Mouse (Mus musculus): ENCODE measurements around the gene Cnot2. TPM values are rescaled to one million over a fixed set of nuclear protein-coding genes. Genes with fewer than 3 reads are reported as not detected.
"Not testable (repeated sequence)": the region's sequence is repeated elsewhere in the genome, so short reads cannot be mapped to it uniquely, and the experiment has no call there.

Cnot2 gene
- 77.5 and 82.5 TPM in 2 replicates for polyA plus RNA-seq (2016; fragmentation: Nextera tagmentation; extraction: Ambion mirVana)

- DNase-seq (ENCODE audit: low spot score) = peak; percentile 94
- WGBS = 2% methylated on average over 47 of the region's 47 CpGs
- no peaks in the 10 kb centered on the region for H3K27me3 ChIP-seq (ENCODE audit: insufficient read depth, poor library complexity, severe bottlenecking)
- peaks cover 8% of the 10 kb centered on the region; the same call in 1 of the 2 replicates for H3K4me1 ChIP-seq
- H3K27ac ChIP-seq = peak within 1 kb of the TSS; percentile 100
- no peaks in the 10 kb centered on the region for H3K9me3 ChIP-seq
- H3K36me3 ChIP-seq = peaks cover 12% of the 10 kb centered on the region
- H3K4me3 ChIP-seq = peak within 1 kb of the TSS; percentile 91
These were observed at the start of gene Cnot2 for GRCm38 (mm10) chr10:116581369-116581718. Gene Cnot2 (minus strand): TSS chr10:116581511.

DNA sequence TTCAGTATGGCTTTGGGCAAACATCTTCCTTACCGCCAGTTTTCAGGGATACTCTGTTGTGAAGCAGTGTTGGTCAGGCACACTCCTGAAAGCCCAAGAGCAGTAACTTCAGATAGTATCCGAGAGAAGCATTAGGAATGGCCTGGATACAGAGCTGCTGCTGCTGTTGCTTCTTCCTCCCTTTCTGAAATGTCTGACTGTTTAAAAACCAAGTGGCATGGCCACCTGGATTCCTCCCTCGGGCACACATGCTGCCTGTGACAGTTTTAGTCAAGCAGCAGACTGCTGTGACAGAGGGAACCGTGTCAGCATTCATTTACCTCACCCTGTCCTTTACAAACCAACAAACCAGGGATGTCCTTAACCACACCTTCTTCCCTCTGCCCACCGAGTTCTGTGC, 47.6 kb upstream of the Cnot2 start:
- no peak overlapping the region for H3K27ac ChIP-seq
- DNase-seq (ENCODE audit: low spot score) = no peak
- H3K9me3 ChIP-seq = no peaks in the 10 kb centered on the region
- no peaks in the 10 kb centered on the region for H3K27me3 ChIP-seq (ENCODE audit: insufficient read depth, poor library complexity, severe bottlenecking)
- no peaks in the 10 kb centered on the region for H3K4me1 ChIP-seq
- 78% methylated on average over 5 of the region's 5 CpGs for WGBS
- no peaks in the 10 kb centered on the region for H3K36me3 ChIP-seq
- no peak overlapping the region for H3K4me3 ChIP-seq

DNA sequence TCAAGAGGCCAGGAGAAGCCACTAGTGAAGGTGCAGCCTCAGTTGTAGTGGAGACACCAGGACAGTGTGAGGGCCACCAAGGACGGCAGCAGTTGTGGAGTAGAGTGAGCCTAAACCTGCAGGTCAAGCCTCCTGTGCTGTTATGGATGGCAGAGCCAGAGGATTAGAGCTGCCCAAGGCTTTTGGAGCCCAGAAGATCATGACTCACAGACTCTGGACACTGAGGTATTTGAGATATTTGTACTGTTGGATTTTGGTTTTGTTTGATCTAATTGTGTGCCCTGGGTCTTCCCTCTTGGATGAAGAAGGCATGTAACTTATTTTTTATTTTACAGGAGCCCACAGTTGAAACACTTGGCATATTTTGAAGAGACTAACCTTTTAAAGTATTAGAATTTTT, 44.7 kb upstream of the Cnot2 start:
- H3K4me1 ChIP-seq = no peaks in the 10 kb centered on the region
- peaks cover 3% of the 10 kb centered on the region; the same call in 1 of the 2 replicates for H3K36me3 ChIP-seq
- WGBS = 79% methylated on average over 1 of the region's 1 CpGs
- H3K9me3 ChIP-seq = 0 out of 2 replicates have a peak, but pooled peaks cover 3% of the 10 kb centered on the region
- H3K4me3 ChIP-seq = no peak overlapping the region
- no peak overlapping the region for H3K27ac ChIP-seq
- no peak for DNase-seq (ENCODE audit: low spot score)
- no peaks in the 10 kb centered on the region for H3K27me3 ChIP-seq (ENCODE audit: insufficient read depth, poor library complexity, severe bottlenecking)

DNA sequence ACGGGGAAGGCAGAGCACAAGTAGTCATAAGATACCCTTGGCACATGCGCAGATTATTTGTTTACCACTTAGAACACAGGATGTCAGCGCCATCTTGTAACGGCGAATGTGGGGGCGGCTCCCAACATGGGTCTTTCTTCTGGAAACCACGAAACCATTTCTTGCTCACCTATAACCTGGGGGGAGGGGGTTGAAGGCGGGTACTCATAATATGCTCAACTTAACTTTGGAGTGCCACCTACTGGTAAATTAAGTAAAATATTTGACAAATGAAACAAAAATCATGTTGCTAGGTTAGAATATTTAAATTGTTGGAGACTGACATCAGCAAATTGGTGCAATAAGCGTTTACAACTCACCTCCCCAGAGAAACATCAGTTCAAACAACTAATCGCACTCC, 31.9 kb upstream of the Cnot2 start:
- H3K27ac ChIP-seq; H3K36me3 ChIP-seq; H3K27me3 ChIP-seq (ENCODE audit: insufficient read depth, poor library complexity, severe bottlenecking); H3K9me3 ChIP-seq; H3K4me1 ChIP-seq; H3K4me3 ChIP-seq; DNase-seq (ENCODE audit: low spot score): not testable (repeated sequence)
- WGBS = 92% methylated on average over 9 of the region's 10 CpGs

- H3K4me3 ChIP-seq = no peak overlapping the region
- no peaks in the 10 kb centered on the region for H3K27me3 ChIP-seq (ENCODE audit: insufficient read depth, poor library complexity, severe bottlenecking)
- H3K4me1 ChIP-seq = no peaks in the 10 kb centered on the region
- H3K27ac ChIP-seq = no peak overlapping the region
- DNase-seq (ENCODE audit: low spot score) = no peak
- 92% methylated on average over 4 of the region's 4 CpGs for WGBS
- no peaks in the 10 kb centered on the region for H3K9me3 ChIP-seq
- H3K36me3 ChIP-seq = no peaks in the 10 kb centered on the region
These were observed 23.5 kb upstream of the Cnot2 start for GRCm38 (mm10) chr10:116604905-116605162.

GRCm38 (mm10) chr10:116604081-116604904, 23.0 kb upstream of the Cnot2 start:
- no peak overlapping the region for H3K4me3 ChIP-seq
- no peaks in the 10 kb centered on the region for H3K4me1 ChIP-seq
- H3K27me3 ChIP-seq (ENCODE audit: insufficient read depth, poor library complexity, severe bottlenecking) = no peaks in the 10 kb centered on the region
- no peak for DNase-seq (ENCODE audit: low spot score)
- H3K36me3 ChIP-seq = no peaks in the 10 kb centered on the region
- H3K27ac ChIP-seq = no peak overlapping the region
- H3K9me3 ChIP-seq = no peaks in the 10 kb centered on the region
- 79% methylated on average over 6 of the region's 6 CpGs for WGBS

DNA sequence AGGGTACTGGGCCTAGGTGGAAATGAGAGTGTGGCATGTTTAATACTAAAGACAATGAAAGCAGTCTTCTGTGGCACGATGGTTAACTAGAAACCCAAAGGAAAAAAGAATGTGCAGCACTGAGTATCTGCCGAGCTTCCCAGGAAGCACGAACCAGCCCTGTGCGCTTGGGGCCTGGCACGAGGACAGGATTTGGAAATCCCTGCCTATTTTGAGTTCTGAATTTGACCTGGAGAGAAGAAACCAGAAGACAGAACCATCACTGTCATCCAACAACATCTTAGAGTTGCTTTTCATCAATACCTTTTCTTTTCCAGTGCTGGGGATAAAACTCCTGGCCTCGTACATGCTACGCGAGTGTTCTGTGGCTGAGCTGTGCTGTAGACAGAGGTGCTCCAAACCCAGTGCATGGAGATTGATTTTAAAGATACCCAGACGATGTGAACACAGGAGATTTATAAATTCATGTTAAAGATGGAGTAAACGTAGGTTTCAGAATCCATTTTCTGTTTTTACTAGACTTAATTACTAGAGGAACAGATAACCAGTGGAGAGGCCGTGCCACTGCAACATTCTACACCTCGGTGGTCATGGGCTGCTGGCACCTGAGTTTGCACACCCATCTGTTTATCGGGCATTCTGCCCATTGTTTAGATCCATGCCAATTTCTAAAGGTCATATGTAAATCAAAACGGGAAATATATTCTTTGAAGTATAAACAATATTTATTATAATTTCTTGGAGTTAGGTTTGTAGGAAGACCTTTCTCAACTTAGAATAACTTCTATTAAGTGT, 17.9 kb upstream of the Cnot2 start:
- Histone ChIP-seq H3K4me1 (no peaks in the 10 kb centered on the region), H3K4me3 (no peak overlapping the region), H3K9me3 (no peaks in the 10 kb centered on the region), H3K27me3 (ENCODE audit: insufficient read depth, poor library complexity, severe bottlenecking) (no peaks in the 10 kb centered on the region), H3K27ac (no peak overlapping the region), H3K36me3 (no peaks in the 10 kb centered on the region)
- WGBS = 85% methylated on average over 14 of the region's 14 CpGs
- no peak for DNase-seq (ENCODE audit: low spot score)

DNA sequence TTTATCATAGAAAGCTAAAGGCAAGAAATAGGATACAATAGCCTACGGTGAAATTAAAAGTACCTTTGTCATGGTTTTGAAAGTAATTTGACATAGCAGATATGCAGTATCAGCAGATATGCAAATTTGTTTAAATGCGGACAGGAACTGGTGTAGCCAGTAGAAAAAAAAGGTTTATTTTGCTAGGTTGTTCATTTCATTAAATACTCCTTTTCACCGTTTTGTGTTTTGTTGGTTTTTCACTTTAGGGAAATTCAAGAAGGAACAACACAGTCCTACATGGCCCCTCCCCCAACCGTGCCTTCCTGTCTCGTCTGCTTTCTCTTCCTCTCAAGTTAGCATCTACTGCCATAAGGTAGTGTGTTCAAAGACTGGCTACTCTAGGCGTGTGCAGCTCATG, 1.4 kb upstream of the Cnot2 start:
- no peak for DNase-seq (ENCODE audit: low spot score)
- H3K27ac ChIP-seq = no peak overlapping the region
- H3K36me3 ChIP-seq = peaks cover 20% of the 10 kb centered on the region
- H3K9me3 ChIP-seq = no peaks in the 10 kb centered on the region
- H3K4me1 ChIP-seq = peaks cover 8% of the 10 kb centered on the region; the same call in 1 of the 2 replicates
- WGBS = 25% methylated on average over 6 of the region's 6 CpGs
- H3K4me3 ChIP-seq = peak overlapping the region; percentile 91
- no peaks in the 10 kb centered on the region for H3K27me3 ChIP-seq (ENCODE audit: insufficient read depth, poor library complexity, severe bottlenecking)

- Histone ChIP-seq H3K27me3 (ENCODE audit: insufficient read depth, poor library complexity, severe bottlenecking) (no peaks in the 10 kb centered on the region), H3K9me3 (no peaks in the 10 kb centered on the region), H3K36me3 (peaks cover 16% of the 10 kb centered on the region), H3K4me3 (peak overlapping the region; percentile 91), H3K27ac (peak overlapping the region; percentile 100), H3K4me1 (peaks cover 8% of the 10 kb centered on the region; the same call in 1 of the 2 replicates)
- peak; percentile 78 for DNase-seq (ENCODE audit: low spot score)
- WGBS = under 1% methylated on average over 65 of the region's 67 CpGs
These were observed 589 bp upstream of the Cnot2 start for GRCm38 (mm10) chr10:116581719-116582481.

- Histone ChIP-seq H3K36me3 (peaks cover 11% of the 10 kb centered on the region), H3K4me3 (peak overlapping the region; percentile 91), H3K9me3 (no peaks in the 10 kb centered on the region), H3K27ac (peak overlapping the region; percentile 100), H3K4me1 (peaks cover 8% of the 10 kb centered on the region; the same call in 1 of the 2 replicates), H3K27me3 (ENCODE audit: insufficient read depth, poor library complexity, severe bottlenecking) (no peaks in the 10 kb centered on the region)
- no peak for DNase-seq (ENCODE audit: low spot score)
- WGBS = under 1% methylated on average over 64 of the region's 71 CpGs
These were observed 536 bp downstream of the Cnot2 start for GRCm38 (mm10) chr10:116580591-116581358.

- Histone ChIP-seq H3K27ac (no peak overlapping the region), H3K4me1 (peaks cover 8% of the 10 kb centered on the region; the same call in 1 of the 2 replicates), H3K9me3 (no peaks in the 10 kb centered on the region), H3K4me3 (0 out of 2 replicates have a peak overlapping the region, but pooled peaks have one; percentile 91), H3K27me3 (ENCODE audit: insufficient read depth, poor library complexity, severe bottlenecking) (no peaks in the 10 kb centered on the region), H3K36me3 (peaks cover 4% of the 10 kb centered on the region)
- DNase-seq (ENCODE audit: low spot score) = no peak
These were observed 1.8 kb downstream of the Cnot2 start for GRCm38 (mm10) chr10:116579478-116579877.

- DNase-seq (ENCODE audit: low spot score) = no peak
- H3K4me3 ChIP-seq = no peak overlapping the region
These were observed 2.9 kb downstream of the Cnot2 start for GRCm38 (mm10) chr10:116578375-116578774.

More at GRCm38 (mm10) chr10:116578375-116578774, 2.9 kb downstream of the Cnot2 start:
- no peak overlapping the region for H3K27ac ChIP-seq
- H3K9me3 ChIP-seq = no peaks in the 10 kb centered on the region
- no peaks in the 10 kb centered on the region for H3K27me3 ChIP-seq (ENCODE audit: insufficient read depth, poor library complexity, severe bottlenecking)
- no peaks in the 10 kb centered on the region; the same call in 1 of the 2 replicates for H3K36me3 ChIP-seq
- peaks cover 8% of the 10 kb centered on the region; the same call in 1 of the 2 replicates for H3K4me1 ChIP-seq

Measured in heart, embryonic 10.5 days (tissue).